Mouse (Mus musculus): ENCODE measurements around the gene Kctd8. TPM values are rescaled to one million over a fixed set of nuclear protein-coding genes. Genes with fewer than 3 reads are reported as not detected.

The Kctd8 gene
- polyA plus RNA-seq, 1 experiment from 2014 or later, result 37.0 TPM

- Histone ChIP-seq H3K4me1 (no peaks in the 10 kb centered on the region), H3K9me3 (replicated peaks) (no peaks in the 10 kb centered on the region), H3K27ac (replicated peaks) (no peak overlapping the region), H3K4me2 (no peak overlapping the region), H3K27me3 (replicated peaks) (no peaks in the 10 kb centered on the region), H3K36me3 (no peaks in the 10 kb centered on the region), H3K4me3 (replicated peaks) (no peak overlapping the region), H3K9ac (replicated peaks) (no peak overlapping the region)
- peak; percentile 21; the same call in 1 of the 2 replicates for ATAC-seq (ENCODE audit: low FRiP score)
- 67% methylated on average over 4 of the region's 4 CpGs for WGBS
Measured at GRCm38 (mm10) chr5:69141082-69141481, 200.4 kb downstream of the Kctd8 start.

GRCm38 (mm10) chr5:69108718-69109117, 232.8 kb downstream of the Kctd8 start:
- H3K27me3 ChIP-seq (replicated peaks), result no peaks in the 10 kb centered on the region
- ATAC-seq (ENCODE audit: low FRiP score), result no peak
- no peaks in the 10 kb centered on the region for H3K4me1 ChIP-seq
- no peak overlapping the region for H3K4me3 ChIP-seq (replicated peaks)
- H3K27ac ChIP-seq (replicated peaks), result no peak overlapping the region
- H3K4me2 ChIP-seq, result no peak overlapping the region
- H3K9me3 ChIP-seq (replicated peaks), result no peaks in the 10 kb centered on the region
- no peaks in the 10 kb centered on the region for H3K36me3 ChIP-seq
- 87% methylated on average over 2 of the region's 2 CpGs for WGBS
- no peak overlapping the region for H3K9ac ChIP-seq (replicated peaks)

- Histone ChIP-seq H3K9ac (replicated peaks) (no peak overlapping the region), H3K4me2 (no peak overlapping the region), H3K27me3 (replicated peaks) (no peaks in the 10 kb centered on the region), H3K4me1 (no peaks in the 10 kb centered on the region), H3K4me3 (replicated peaks) (no peak overlapping the region), H3K27ac (replicated peaks) (no peak overlapping the region), H3K36me3 (no peaks in the 10 kb centered on the region), H3K9me3 (replicated peaks) (no peaks in the 10 kb centered on the region)
- ATAC-seq (ENCODE audit: low FRiP score), result no peak
Measured at GRCm38 (mm10) chr5:69088912-69089311, 252.6 kb downstream of the Kctd8 start.

Small RNA genes lying within 50 kb of the gene (microRNA-seq; reads per million reads assigned to microRNA genes)
- not detected for gene Gm24368

Other genes with a start within 250 kb of the Kctd8 start
- gene Yipf7, start 201.0 kb upstream of the Kctd8 start, polyA plus RNA-seq (2015; fragmentation: Nextera tagmentation; extraction: Ambion mirVana), result 0.46 TPM in 1 of 2 replicates, not detected in the other
- 53.9 and 55.4 TPM in 2 replicates for gene Guf1, start 215.2 kb upstream of the Kctd8 start, polyA plus RNA-seq (2015; fragmentation: Nextera tagmentation; extraction: Ambion mirVana)

All from neural tube, embryonic 15.5 days (tissue).